Mouse (Mus musculus) embryonic facial prominence, embryonic 13.5 days (tissue): ENCODE measurements around the gene Tmem184b. TPM values are rescaled to one million over a fixed set of nuclear protein-coding genes. Genes with fewer than 3 reads are reported as not detected.

Experiments used
- ATAC-seq: fragments of 200-750 bp; cut with Nextera tagmentation; 2 replicates; pipeline ENCODE4 v1.8.0; 2017; ENCODE audit warnings: low read depth; ENCODE audit not compliant: insufficient number of reproducible peaks, insufficient read depth, low FRiP score, low TSS enrichment
- H3K27ac ChIP-seq: fragments of 300-500 bp; sonication (generic); 2 replicates; pipeline ENCODE4 v1.5.1; 2015; ENCODE audit warnings: moderate library complexity, mild to moderate bottlenecking, inconsistent platforms
- H3K27me3 ChIP-seq: fragments of 300-500 bp; sonication (generic); 2 replicates; pipeline ENCODE4 v1.6.1; 2015; ENCODE audit warnings: mild to moderate bottlenecking, inconsistent platforms
- H3K36me3 ChIP-seq: fragments of 300-500 bp; sonication (generic); 2 replicates; pipeline ENCODE4 v1.6.1; 2015; ENCODE audit warnings: mild to moderate bottlenecking, inconsistent platforms
- H3K4me1 ChIP-seq: fragments of 300-500 bp; sonication (generic); 2 replicates; pipeline ENCODE4 v1.6.1; 2015; ENCODE audit warnings: inconsistent platforms
- H3K4me2 ChIP-seq: fragments of 300-500 bp; sonication (generic); 2 replicates; pipeline ENCODE4 v1.6.1; 2015; ENCODE audit warnings: moderate library complexity, mild to moderate bottlenecking, inconsistent platforms
- H3K4me3 ChIP-seq: fragments of 300-500 bp; sonication (generic); 2 replicates; pipeline ENCODE4 v1.5.1; 2015; ENCODE audit warnings: mild to moderate bottlenecking, inconsistent platforms
- H3K9ac ChIP-seq: fragments of 300-500 bp; sonication (generic); 2 replicates; pipeline ENCODE4 v1.6.1; 2015; ENCODE audit warnings: mild to moderate bottlenecking, inconsistent platforms
- H3K9me3 ChIP-seq: fragments of 300-500 bp; sonication (generic); 2 replicates; pipeline ENCODE4 v1.6.1; 2016; ENCODE audit warnings: inconsistent platforms
- WGBS: fragments of 180-500 bp; shearing (Covaris S2); methylation state at CpG from one replicate; pipeline ENCODE4 v1.1.7; 2015; ENCODE audit warnings: mixed read lengths; 5-methylcytosine and 5-hydroxymethylcytosine counted together
- polyA plus RNA-seq: library from polyadenylated mRNA; unstranded; fragments of >200 nt; fragmentation: Nextera tagmentation; extraction: Ambion mirVana; gene quantifications from 2 replicates; pipeline ENCODE4 v1.2.1, GENCODE M21; 2015

Gene Tmem184b
- polyA plus RNA-seq, 1 experiment from 2014 or later = 67.1 TPM

- H3K36me3 ChIP-seq = peaks cover 52% of the 10 kb centered on the region
- peaks cover 10% of the 10 kb centered on the region for H3K27me3 ChIP-seq
- no peak for ATAC-seq
- H3K27ac ChIP-seq = 0 out of 2 replicates have a peak overlapping the region, but pooled peaks have one; percentile 23
- peaks cover 49% of the 10 kb centered on the region for H3K4me1 ChIP-seq
- H3K4me3 ChIP-seq = no peak overlapping the region
- 68% methylated on average over 4 of the region's 4 CpGs for WGBS
- no peak overlapping the region for H3K9ac ChIP-seq
- H3K9me3 ChIP-seq = no peaks in the 10 kb centered on the region
- H3K4me2 ChIP-seq = no peak overlapping the region
Measured at GRCm38 (mm10) chr15:79361023-79361422, 42.3 kb downstream of the Tmem184b start.

- no peak overlapping the region for H3K4me2 ChIP-seq
- H3K9me3 ChIP-seq = no peaks in the 10 kb centered on the region
- H3K36me3 ChIP-seq = peaks cover 46% of the 10 kb centered on the region
- H3K4me1 ChIP-seq = peaks cover 52% of the 10 kb centered on the region
- WGBS = 47% methylated on average over 7 of the region's 7 CpGs
- H3K27ac ChIP-seq = peak overlapping the region; percentile 57; the same call in 1 of the 2 replicates
- peak overlapping the region; percentile 1; the same call in 1 of the 2 replicates for H3K9ac ChIP-seq
- H3K27me3 ChIP-seq = peaks cover 15% of the 10 kb centered on the region
- H3K4me3 ChIP-seq = no peak overlapping the region
- ATAC-seq = no peak
Measured at GRCm38 (mm10) chr15:79360371-79360770, 43.0 kb downstream of the Tmem184b start.

GRCm38 (mm10) chr15:79359954-79360353 is 43.4 kb downstream of the Tmem184b start:
- H3K4me2 ChIP-seq = 0 out of 2 replicates have a peak overlapping the region, but pooled peaks have one; percentile 14
- H3K9ac ChIP-seq = peak overlapping the region; percentile 1; the same call in 1 of the 2 replicates
- no peaks in the 10 kb centered on the region for H3K9me3 ChIP-seq
- 22% methylated on average over 6 of the region's 6 CpGs for WGBS
- peak overlapping the region; percentile 57 for H3K27ac ChIP-seq
- peaks cover 42% of the 10 kb centered on the region for H3K36me3 ChIP-seq
- H3K27me3 ChIP-seq = peaks cover 15% of the 10 kb centered on the region
- H3K4me1 ChIP-seq = peaks cover 52% of the 10 kb centered on the region
- 0 out of 2 replicates have a peak, but pooled peaks have one; percentile 33 for ATAC-seq
- no peak overlapping the region for H3K4me3 ChIP-seq

GRCm38 (mm10) chr15:79357974-79358690 is 45.2 kb downstream of the Tmem184b start:
- no peak for ATAC-seq

GRCm38 (mm10) chr15:79357036-79357911 is 46.1 kb downstream of the Tmem184b start:
- peak; percentile 65; the same call in 1 of the 2 replicates for ATAC-seq
- peak overlapping the region; percentile 62; the same call in 1 of the 2 replicates for H3K27ac ChIP-seq
- H3K4me2 ChIP-seq = peak overlapping the region; percentile 98
- H3K9me3 ChIP-seq = no peaks in the 10 kb centered on the region
- H3K36me3 ChIP-seq = peaks cover 15% of the 10 kb centered on the region
- peaks cover 15% of the 10 kb centered on the region for H3K27me3 ChIP-seq
- peaks cover 52% of the 10 kb centered on the region for H3K4me1 ChIP-seq
- peak overlapping the region; percentile 52 for H3K4me3 ChIP-seq
- peak overlapping the region; percentile 73 for H3K9ac ChIP-seq
- WGBS = under 1% methylated on average over 76 of the region's 77 CpGs

More at GRCm38 (mm10) chr15:79357974-79358690, 45.2 kb downstream of the Tmem184b start:
- peak overlapping the region; percentile 52 for H3K4me3 ChIP-seq
- no peak overlapping the region; the same call in 1 of the 2 replicates for H3K9ac ChIP-seq
- 34% methylated on average over 12 of the region's 12 CpGs for WGBS
- H3K36me3 ChIP-seq = peaks cover 23% of the 10 kb centered on the region
- H3K9me3 ChIP-seq = no peaks in the 10 kb centered on the region
- H3K4me1 ChIP-seq = peaks cover 52% of the 10 kb centered on the region
- peak overlapping the region; percentile 7; the same call in 1 of the 2 replicates for H3K27ac ChIP-seq
- H3K4me2 ChIP-seq = peak overlapping the region; percentile 98
- peaks cover 15% of the 10 kb centered on the region for H3K27me3 ChIP-seq

- H3K9ac ChIP-seq = peak overlapping the region; percentile 73; the same call in 1 of the 2 replicates
- H3K9me3 ChIP-seq = no peaks in the 10 kb centered on the region
- no peak for ATAC-seq
- H3K4me2 ChIP-seq = peak overlapping the region; percentile 98
- 79% methylated on average over 8 of the region's 8 CpGs for WGBS
- peak overlapping the region; percentile 52 for H3K4me3 ChIP-seq
- peaks cover 15% of the 10 kb centered on the region for H3K27me3 ChIP-seq
- H3K36me3 ChIP-seq = peaks cover 7% of the 10 kb centered on the region
- no peak overlapping the region for H3K27ac ChIP-seq
- peaks cover 53% of the 10 kb centered on the region for H3K4me1 ChIP-seq
Measured at GRCm38 (mm10) chr15:79356481-79356880, 46.9 kb downstream of the Tmem184b start.

- H3K4me3 ChIP-seq = no peak overlapping the region
- no peaks in the 10 kb centered on the region for H3K36me3 ChIP-seq
- H3K4me1 ChIP-seq = peaks cover 41% of the 10 kb centered on the region
- ATAC-seq = no peak
- H3K4me2 ChIP-seq = no peak overlapping the region
- 76% methylated on average over 4 of the region's 4 CpGs for WGBS
- no peak overlapping the region for H3K9ac ChIP-seq
- H3K9me3 ChIP-seq = no peaks in the 10 kb centered on the region
- H3K27me3 ChIP-seq = peaks cover 15% of the 10 kb centered on the region
- no peak overlapping the region for H3K27ac ChIP-seq
Measured at GRCm38 (mm10) chr15:79354619-79355018, 48.8 kb downstream of the Tmem184b start.

GRCm38 (mm10) chr15:79353690-79354305 is 49.6 kb downstream of the Tmem184b start:
- peaks cover 42% of the 10 kb centered on the region for H3K4me1 ChIP-seq
- no peaks in the 10 kb centered on the region for H3K36me3 ChIP-seq
- H3K27ac ChIP-seq = no peak overlapping the region
- no peaks in the 10 kb centered on the region for H3K9me3 ChIP-seq
- WGBS = 88% methylated on average over 5 of the region's 5 CpGs
- H3K27me3 ChIP-seq = peaks cover 18% of the 10 kb centered on the region
- no peak overlapping the region for H3K4me3 ChIP-seq
- no peak overlapping the region for H3K4me2 ChIP-seq
- no peak for ATAC-seq
- no peak overlapping the region for H3K9ac ChIP-seq

GRCm38 (mm10) chr15:79352479-79352878 is 50.9 kb downstream of the Tmem184b start:
- Histone ChIP-seq H3K27me3 (peaks cover 22% of the 10 kb centered on the region), H3K4me3 (no peak overlapping the region), H3K4me1 (peaks cover 36% of the 10 kb centered on the region), H3K4me2 (no peak overlapping the region), H3K9me3 (no peaks in the 10 kb centered on the region), H3K9ac (no peak overlapping the region), H3K36me3 (no peaks in the 10 kb centered on the region), H3K27ac (no peak overlapping the region)
- no peak for ATAC-seq
- 81% methylated on average over 6 of the region's 6 CpGs for WGBS

- WGBS = 20% methylated on average over 15 of the region's 15 CpGs
- peaks cover 29% of the 10 kb centered on the region for H3K4me1 ChIP-seq
- no peak for ATAC-seq
- H3K27ac ChIP-seq = no peak overlapping the region
- no peak overlapping the region for H3K4me3 ChIP-seq
- peaks cover 15% of the 10 kb centered on the region for H3K27me3 ChIP-seq
- H3K36me3 ChIP-seq = no peaks in the 10 kb centered on the region
- H3K9me3 ChIP-seq = no peaks in the 10 kb centered on the region
- peak overlapping the region; percentile 57; the same call in 1 of the 2 replicates for H3K9ac ChIP-seq
- peak overlapping the region; percentile 37 for H3K4me2 ChIP-seq
Measured at GRCm38 (mm10) chr15:79351331-79351767, 52.0 kb downstream of the Tmem184b start.

GRCm38 (mm10) chr15:79350866-79351265 is 52.5 kb downstream of the Tmem184b start:
- Histone ChIP-seq H3K4me1 (peaks cover 24% of the 10 kb centered on the region), H3K36me3 (no peaks in the 10 kb centered on the region), H3K4me2 (no peak overlapping the region), H3K9ac (no peak overlapping the region), H3K27ac (no peak overlapping the region), H3K9me3 (no peaks in the 10 kb centered on the region), H3K4me3 (no peak overlapping the region), H3K27me3 (peaks cover 10% of the 10 kb centered on the region)
- WGBS = 92% methylated on average over 4 of the region's 4 CpGs
- no peak for ATAC-seq
